Mouse (Mus musculus): ENCODE data around the gene Rarg.

DNA sequence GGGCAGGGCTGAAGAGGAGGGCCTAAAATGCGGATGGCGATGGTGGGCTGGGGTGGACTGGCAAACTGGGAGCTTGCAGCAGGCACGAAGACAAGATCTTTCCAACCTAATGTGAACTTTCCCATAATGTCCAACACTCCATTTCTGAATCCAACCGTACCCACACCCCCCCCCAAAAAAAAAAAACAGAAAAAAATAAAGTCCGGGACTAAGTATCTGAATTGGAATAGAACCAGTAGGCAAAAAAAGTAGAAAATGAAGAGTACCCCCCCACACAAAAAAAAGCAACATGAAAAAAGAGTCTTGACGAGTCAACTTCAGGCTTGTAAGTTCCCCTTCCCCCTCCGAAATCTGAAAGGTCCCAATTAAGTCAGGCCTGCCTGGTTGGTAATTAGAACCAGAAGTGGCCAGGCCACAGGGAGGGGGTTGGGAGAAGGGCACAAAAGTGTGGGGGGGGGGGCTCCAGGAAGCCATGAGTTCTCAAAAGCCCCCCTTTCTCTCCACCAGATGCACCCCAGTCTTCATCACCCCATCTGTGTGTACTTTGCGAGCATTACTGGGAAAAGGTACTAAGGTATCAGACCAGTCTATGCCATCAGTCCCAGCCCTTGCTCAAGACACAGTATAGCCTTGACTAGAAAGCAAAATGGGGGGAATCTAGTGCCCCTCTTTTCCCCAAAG is 9.0 kb downstream of the Rarg start:
- TF ChIP-seq POLR2A (IDR thresholded peaks at IDR 0.05; ENCODE audit: low read depth, low read length) (no peak), CTCF (conservative IDR thresholded peaks at IDR 0.05; ENCODE audit: insufficient read depth, insufficient read length, low read depth, low read length) (no peak)

All from kidney, adult 2 months (tissue).